Mouse (Mus musculus) naive thymus-derived CD4-positive, alpha-beta T cell, adult 2 months (primary cell): Measurements from ENCODE around the gene Lnx2.

ENCODE experiments used
- DNase-seq: peaks from one replicate; pipeline ENCODE4 v3.0.0-alpha.2; 2011; ENCODE audit warnings: low read depth

Gene Lnx2

GRCm38 (mm10) chr5:147018761-147019160 is 57.6 kb downstream of the Lnx2 start:
- DNase-seq, result no peak

- DNase-seq, result no peak
Measured at GRCm38 (mm10) chr5:147017526-147017925, 58.9 kb downstream of the Lnx2 start.

DNA sequence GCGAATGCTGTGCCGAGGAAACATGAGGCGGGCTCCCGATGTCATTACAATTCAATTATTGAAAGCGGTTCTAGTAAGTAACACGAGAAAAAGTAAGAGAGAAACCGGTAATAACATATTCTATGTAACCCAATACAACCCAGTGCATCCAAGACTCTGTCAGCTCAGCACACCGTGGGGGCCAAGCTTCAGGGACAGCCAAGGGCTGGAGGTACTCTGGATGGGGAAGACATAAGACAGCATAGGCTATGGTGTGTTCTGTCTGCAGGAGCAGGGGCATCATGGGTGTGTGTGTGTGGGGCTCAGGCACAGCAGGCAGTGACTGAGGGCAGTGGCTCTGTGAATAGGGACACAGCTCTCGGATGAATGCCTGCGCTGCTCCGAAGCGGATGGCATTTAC is 59.8 kb downstream of the Lnx2 start:
- DNase-seq, result no peak

DNA sequence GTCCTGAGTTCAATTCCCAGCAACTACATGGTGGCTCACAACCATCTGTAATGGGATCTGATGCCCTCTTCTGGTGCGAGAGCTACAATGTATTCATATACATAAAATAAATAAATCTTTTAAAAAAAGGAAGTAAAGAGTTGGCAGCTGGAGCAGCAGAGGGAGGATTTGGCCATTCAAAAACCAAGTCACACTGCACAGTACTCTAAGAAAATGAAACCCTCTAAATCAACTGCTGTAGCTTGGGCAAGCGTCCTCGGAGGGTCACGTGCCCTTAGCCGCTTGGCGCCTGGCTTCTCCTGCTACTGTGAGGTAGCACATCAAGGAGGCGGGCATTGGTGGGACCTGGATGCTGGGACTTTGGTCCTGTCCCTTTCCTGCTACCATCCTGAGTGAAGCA is 61.2 kb downstream of the Lnx2 start:
- no peak for DNase-seq

GRCm38 (mm10) chr5:147013845-147014244 is 62.5 kb downstream of the Lnx2 start:
- no peak for DNase-seq

- no peak for DNase-seq
Measured at GRCm38 (mm10) chr5:147011333-147011732, 65.1 kb downstream of the Lnx2 start.

GRCm38 (mm10) chr5:147003303-147003702 is 73.1 kb downstream of the Lnx2 start:
- DNase-seq, result no peak

DNA sequence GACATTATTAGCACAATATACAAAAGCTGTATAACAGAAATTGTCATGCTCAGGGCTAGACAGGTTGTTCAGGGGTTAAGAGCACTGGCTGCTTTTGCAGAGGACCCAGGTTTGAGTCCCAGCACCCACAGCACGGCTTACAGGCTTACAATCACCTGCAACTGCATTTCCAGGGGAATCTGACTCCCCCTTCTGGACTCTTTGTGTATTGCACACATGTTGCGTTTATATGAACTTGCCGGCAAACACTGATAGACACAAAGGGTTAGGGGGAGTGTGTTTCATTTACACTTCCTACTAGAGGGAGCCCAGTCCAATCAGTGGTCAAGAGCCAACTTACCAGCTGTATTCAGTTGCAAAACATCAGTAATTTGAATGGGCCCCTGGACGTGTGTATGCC is 75.1 kb downstream of the Lnx2 start:
- DNase-seq, result no peak

GRCm38 (mm10) chr5:146998802-146999201 is 77.6 kb downstream of the Lnx2 start:
- DNase-seq, result no peak

DNA sequence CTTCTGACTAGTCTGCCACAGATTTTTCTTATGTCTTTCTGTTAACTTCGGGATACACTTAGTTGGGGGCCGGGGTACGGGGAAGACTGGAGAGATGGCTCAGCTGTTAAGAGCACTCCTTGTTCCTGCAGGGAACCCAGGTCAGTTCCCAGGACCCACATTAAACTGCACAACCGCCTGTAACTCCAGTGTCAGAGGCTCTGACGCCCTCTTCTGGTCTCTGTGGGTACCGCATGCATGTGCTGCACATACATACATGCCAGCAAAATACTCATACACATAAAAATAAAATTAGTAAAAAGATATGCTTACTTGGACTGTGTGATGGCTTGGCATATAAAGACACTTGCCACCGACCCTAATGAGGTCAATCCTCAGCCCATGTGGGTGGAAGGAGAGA is 79.6 kb downstream of the Lnx2 start:
- no peak for DNase-seq

DNA sequence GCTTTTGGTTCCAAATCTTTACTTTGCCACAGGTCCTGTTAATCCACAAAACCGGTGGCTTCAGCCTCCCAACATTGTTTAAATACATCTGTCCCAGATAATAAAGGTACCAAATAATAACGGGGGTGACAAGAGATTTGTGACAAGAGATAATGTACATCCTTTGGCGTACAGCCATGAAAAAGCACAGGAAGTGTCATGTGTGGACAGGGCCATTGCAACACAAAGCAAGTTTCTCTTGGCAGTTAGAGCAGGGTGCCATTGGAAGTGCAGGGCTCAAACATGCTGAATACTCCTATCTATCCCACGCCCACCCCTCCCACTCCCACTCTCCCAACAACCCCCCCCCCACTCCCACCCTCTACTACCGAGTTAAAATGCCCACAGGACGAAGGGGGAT is 81.4 kb downstream of the Lnx2 start:
- DNase-seq, result no peak

DNA sequence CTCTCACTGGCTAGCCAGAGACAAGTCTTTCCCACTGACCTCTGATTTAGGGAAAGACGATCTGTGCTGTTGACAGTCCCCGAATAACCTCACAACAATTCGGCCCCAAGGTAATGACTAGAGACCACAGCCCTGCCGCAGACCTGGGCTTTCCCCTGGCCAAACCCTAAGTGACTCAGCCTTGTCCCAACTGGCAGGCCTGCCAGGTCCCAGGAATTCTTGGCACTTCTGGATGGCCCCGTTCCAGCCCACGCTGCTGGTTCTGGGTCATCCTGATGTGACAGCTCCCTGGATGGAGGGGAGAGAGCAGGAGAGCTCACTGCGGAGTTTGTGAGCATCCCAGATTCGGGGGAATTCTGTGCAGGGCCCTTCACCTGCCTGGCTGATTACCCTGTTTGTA is 82.9 kb downstream of the Lnx2 start:
- DNase-seq, result no peak

DNA sequence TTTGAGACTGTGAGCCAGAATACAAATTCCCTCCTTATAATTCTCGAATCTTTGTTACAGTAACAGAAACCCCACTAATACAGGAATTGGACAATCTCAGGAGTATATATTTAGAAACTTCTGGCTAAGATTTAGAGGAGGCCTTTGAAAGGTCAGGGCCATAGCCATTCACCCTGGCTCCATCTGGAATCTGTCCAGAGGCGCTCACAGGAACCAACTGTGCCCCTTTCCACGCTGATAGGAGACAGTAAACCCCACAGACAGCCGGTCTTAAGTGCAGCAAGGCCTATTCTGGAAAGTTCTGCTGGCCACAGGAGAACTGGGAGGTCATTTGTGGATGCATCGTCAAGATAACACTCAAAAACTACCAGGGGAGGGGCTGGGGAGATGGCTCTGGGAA is 87.3 kb downstream of the Lnx2 start:
- no peak for DNase-seq

GRCm38 (mm10) chr5:146987588-146987987 is 88.8 kb downstream of the Lnx2 start:
- DNase-seq, result no peak

GRCm38 (mm10) chr5:146985725-146986433 is 90.5 kb downstream of the Lnx2 start:
- no peak for DNase-seq

GRCm38 (mm10) chr5:146983216-146983615 is 93.2 kb downstream of the Lnx2 start:
- DNase-seq, result peak; percentile 70

DNA sequence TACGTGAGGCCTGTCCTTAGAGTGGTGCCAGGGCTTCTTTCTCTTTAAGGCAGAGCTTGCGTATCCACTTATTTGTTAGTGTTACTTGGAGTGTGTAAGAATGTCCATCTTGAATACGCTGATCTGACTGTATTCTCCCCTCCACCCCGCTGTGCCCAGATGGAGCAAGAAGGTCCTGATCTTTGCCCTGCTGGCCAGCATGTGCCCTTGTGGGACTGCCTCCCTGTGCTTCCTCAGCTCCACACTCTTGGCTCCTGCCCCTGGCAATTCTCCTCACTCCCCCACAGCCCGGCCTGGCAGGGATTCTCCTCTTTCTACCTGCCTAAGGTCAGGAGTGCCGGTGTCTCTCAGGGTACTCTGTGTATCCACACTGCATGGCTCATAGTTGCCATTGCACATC is 95.0 kb downstream of the Lnx2 start:
- no peak for DNase-seq

- DNase-seq, result peak; percentile 24
Measured at GRCm38 (mm10) chr5:146974781-146975123, 101.6 kb downstream of the Lnx2 start.

DNA sequence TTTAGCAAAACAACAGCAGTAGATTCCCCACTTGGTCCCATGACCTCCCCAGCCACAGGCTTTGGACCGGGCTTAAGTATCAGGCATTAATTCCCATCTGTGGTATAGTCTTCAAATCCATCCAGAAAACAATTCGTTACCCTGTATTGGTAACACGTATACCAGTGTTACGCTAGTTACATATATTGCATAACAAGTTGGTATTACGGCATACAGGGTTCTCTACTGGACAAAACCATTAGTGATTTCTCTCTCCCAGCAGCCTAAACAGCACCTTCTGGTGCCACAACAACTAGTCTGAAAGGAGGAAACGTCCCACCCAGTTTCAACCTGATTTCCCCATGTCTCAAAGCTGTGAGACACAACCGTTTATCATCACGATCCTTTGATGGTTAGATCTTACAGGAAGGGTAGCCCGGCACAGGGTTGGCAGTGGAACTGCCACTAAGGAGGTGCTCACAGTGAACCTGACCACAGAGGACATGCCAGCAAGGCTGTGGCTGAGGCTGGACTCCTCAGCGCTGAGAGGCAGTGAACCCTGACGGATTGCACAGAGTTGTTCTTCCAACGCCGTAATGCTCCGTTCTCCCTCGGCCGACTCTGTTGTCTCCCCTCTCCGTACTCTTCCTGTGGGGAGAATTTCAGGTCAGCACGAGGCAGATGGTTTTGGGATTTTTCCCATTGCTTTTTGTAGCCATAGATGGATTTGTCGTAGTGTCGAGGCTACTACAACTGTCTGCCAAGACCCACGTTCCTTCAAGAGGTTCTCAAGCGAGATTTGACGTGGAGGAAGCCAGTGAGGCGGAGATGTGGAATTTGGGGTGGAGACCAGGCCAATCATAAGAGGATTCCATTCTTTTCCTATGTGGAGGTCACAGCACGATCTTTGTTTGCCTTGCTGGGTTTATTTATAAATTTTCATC is 102.3 kb downstream of the Lnx2 start:
- peak; percentile 73 for DNase-seq

DNA sequence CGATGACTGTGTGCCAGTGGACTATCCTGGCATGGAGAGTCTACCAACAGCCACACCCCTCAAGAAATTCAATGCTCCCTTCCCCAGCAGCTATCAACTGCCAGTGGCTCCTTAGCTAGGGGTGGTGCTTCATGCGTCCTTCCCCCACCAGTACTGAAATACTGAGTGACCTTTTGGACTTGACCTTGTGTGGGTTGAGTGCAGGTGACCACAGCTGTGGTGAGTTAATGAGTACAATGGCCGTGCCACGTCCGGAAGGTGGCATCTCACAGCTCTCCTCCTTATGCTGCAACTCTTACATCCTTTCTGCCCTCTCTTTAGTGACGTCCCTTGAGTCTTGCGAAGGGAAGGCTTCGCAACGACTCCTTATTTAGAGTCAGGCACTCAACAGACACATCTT is 103.0 kb downstream of the Lnx2 start:
- no peak for DNase-seq

DNA sequence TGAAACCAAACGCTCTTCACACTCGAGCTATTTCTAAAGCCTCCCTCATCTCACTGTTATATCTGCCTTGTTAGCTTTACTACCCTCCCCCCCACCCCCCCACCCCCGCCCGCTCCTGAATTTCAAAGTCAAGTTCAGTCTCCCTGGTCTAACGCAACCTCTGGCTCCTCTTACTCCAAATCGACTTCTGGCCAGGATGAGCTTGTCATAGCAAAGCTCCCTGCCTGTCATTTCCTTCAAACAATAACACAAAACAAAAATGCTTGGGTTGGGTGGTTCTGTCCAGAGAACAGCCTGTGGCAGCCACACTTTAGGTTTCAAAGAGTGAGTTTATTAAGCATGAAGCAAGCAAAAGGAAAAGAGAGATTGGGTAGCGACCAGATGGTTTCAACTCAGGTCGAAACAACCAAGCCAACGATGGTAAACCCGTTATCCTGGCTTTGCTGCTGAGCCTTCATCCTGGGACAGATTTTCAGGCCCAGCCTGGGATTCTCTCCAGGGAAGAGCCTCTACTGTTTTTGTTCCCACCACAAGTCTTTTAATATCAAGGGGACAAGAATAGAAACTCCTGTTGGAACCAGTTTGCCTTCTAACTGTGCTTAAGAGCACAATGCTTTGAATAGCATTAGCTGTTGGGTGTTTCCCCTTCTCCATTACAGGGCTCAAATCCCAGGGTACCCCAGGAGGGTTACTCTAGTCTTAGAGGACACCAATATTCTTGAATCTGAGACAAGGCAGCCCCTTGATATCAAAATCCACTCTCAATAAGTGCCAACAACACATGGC is 104.4 kb downstream of the Lnx2 start:
- DNase-seq, result no peak

DNA sequence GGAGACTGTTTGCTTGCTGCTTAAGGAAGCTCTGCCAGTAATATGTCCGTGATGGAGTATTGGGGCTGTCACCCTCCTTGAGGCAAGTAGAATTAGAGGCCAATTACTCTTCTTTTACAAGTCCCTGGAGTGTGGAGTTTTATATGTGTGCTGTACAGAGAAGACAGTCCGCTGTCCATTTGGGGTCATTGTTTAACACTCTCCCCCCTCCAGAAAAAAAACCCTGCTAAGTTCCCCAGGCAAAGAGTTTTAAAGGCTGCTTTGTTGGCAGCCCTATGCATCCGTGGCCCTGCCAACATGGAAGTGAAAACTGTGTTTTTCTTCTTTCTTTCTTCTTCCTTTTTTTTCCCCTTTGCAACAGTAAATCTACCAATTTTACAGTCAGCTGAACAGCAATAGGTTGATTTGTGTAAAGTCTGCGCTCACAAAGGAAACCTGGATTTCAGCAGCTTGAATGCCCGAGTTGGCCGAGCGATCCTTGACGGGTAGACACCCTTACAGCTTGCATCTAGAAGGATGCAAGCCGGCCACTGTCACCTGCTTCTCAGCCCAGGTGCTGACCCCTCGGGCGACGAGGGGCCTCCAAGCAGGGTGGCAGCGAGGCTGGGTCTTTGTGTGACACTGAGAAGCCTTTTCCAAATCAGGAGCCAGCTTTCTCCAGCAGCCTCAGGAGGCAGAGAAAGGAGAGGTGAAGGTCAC is 107.5 kb downstream of the Lnx2 start:
- DNase-seq, result no peak
